Mouse (Mus musculus) CH12.LX (cell line): ENCODE results near the gene Ror2.

Source experiments
- CHD1 ChIP-seq: IDR thresholded peaks from 2 replicates; pipeline ENCODE4 v1.6.1; 2012; ENCODE audit warnings: low read depth, low read length, improper control_type of control experiment, inconsistent platforms
- CHD2 ChIP-seq: IDR thresholded peaks from 2 replicates; pipeline ENCODE4 v1.6.1; 2011; ENCODE audit warnings: low read length, improper control_type of control experiment
- CTCF ChIP-seq, 2 experiments: IDR thresholded peaks in 1 of 2; conservative IDR thresholded peaks in 1 of 2; 2 replicates each; pipeline ENCODE4 v1.5.1; 2011 to 2012; ENCODE audit warnings: low read depth in 2 of 2, low read length in 2 of 2, improper control_type of control experiment in 1 of 2, inconsistent platforms in 1 of 2, mild to moderate bottlenecking in 1 of 2, moderate library complexity in 1 of 2
- EP300 ChIP-seq: IDR thresholded peaks from 2 replicates; pipeline ENCODE4 v1.6.1; 2011; ENCODE audit warnings: low read length, improper control_type of control experiment
- HCFC1 ChIP-seq: IDR thresholded peaks from 2 replicates; pipeline ENCODE4 v1.6.1; 2012; ENCODE audit warnings: low read depth, mild to moderate bottlenecking, inconsistent platforms, low read length, improper control_type of control experiment
- MAZ ChIP-seq: IDR thresholded peaks from 2 replicates; pipeline ENCODE4 v1.6.1; 2012; ENCODE audit warnings: low read depth, mild to moderate bottlenecking, inconsistent platforms, low read length, improper control_type of control experiment, moderate library complexity
- POLR2A ChIP-seq: IDR thresholded peaks from 2 replicates; pipeline ENCODE4 v1.6.1; 2011; ENCODE audit warnings: low read depth, mild to moderate bottlenecking, improper control_type of control experiment, low read length
- RAD21 ChIP-seq: IDR thresholded peaks from 2 replicates; pipeline ENCODE4 v1.6.1; 2011; ENCODE audit warnings: low read depth, mild to moderate bottlenecking, low read length, improper control_type of control experiment, moderate library complexity
- RCOR1 ChIP-seq: conservative IDR thresholded peaks from 2 replicates; pipeline ENCODE4 v1.6.1; 2012; ENCODE audit warnings: low read depth, mild to moderate bottlenecking, inconsistent platforms, low read length, improper control_type of control experiment
- SMC3 ChIP-seq: IDR thresholded peaks from 2 replicates; pipeline ENCODE4 v1.6.1; 2011; ENCODE audit warnings: low read depth, low read length, improper control_type of control experiment

DNA sequence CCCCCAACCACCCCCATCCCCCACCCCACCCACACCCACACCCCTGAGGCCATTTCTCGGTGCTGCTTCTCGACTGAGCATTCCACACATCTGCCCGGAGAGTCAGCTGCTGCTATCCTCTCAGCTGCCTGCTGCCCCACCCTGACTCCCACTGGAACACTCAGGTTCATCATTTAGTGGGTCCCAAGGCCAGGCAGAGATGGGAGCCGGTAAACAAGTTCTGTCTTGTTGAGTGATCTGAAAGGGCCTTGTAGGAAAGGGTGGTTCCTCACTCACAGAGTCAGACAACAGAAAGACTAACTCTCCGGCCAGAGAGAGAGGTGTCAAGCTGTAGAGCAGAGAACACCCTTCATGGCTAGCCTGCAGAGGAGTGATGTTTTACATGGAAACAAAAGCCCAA lies 155.9 kb downstream of the Ror2 start:
- TF ChIP-seq HCFC1 (no peak), SMC3 (no peak), CTCF (conservative IDR thresholded peaks at IDR 0.05 in 1 of 2, IDR thresholded peaks at IDR 0.05 in 1 of 2; ENCODE audit: low read depth in 2 of 2, low read length in 2 of 2) (no peak), POLR2A (no peak), EP300 (no peak), CHD2 (no peak), CHD1 (no peak), RCOR1 (no peak), MAZ (no peak), RAD21 (no peak)
